Mouse (Mus musculus): ENCODE data around the gene Zfp661. TPM values are rescaled to one million over a fixed set of nuclear protein-coding genes. Genes with fewer than 3 reads are reported as not detected.

Zfp661 gene
- 2.0 and 2.1 TPM in 2 replicates for polyA plus RNA-seq (2015; fragmentation: Nextera tagmentation; extraction: Ambion mirVana)

DNA sequence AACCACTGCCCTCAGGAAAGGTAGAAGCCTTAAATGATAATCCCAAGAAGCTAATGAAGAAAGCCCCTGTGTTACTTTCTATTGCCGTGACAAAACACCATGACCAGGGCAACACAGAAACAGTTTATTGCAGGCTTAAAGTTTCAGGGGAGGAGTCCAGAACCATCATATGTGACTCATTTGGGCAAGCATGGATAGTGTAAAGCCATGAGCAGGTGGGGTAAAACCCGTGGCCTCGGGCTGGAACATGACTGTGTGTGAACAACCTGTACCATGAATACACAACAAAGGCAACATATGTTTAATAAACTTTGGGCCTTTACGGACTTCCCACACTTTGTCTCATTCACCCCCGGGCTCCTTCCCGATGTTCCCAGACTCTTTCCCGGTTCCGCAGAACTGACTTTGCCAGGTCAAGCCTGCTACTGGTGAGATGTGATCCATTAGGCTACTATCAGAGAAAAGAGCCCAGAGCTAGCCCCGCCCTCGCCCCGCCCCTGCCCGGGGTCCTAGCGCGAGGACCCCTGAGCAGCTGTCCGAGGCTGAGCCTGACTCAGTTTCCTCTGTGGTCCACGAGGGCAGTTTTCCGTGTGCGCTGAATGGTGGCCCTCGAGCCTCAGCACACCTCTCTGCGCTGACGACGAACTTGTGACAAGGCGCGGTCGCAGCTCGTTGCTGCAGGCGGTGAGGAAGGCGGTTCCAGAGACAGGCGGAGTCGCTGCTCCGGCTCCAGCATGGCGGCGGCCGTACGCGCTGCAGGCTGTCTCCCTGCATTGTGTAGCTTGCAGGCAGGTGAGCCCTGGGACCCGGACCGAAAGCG, at the start of gene Zfp661, which contains the start of gene Mrps5:
TSS of gene Zfp661 (minus strand) at position 401 of the 820 bp plus-strand sequence.
TSS of gene Mrps5 (plus strand) at position 529 of the 820 bp plus-strand sequence.
- peak within 1 kb of the TSS; percentile 91 for H3K27ac ChIP-seq (ENCODE audit: low read length)
- H3K36me3 ChIP-seq (ENCODE audit: insufficient read depth, low read length) = no peaks in the 10 kb centered on the region
- WGBS = 4% methylated on average over 39 of the region's 39 CpGs
- peaks cover 10% of the 10 kb centered on the region; the same call in 1 of the 2 replicates for H3K4me1 ChIP-seq (ENCODE audit: insufficient read depth, low read depth, low read length)
- peak; percentile 81 for ATAC-seq
- H3K9ac ChIP-seq (replicated peaks; ENCODE audit: low read depth) = peak within 1 kb of the TSS; percentile 94
- TF ChIP-seq CTCF (IDR thresholded peaks at IDR 0.05) (no peak), EP300 (IDR thresholded peaks at IDR 0.05) (peak; percentile 52; the same call in 1 of the 2 replicates)
- no peaks in the 10 kb centered on the region for H3K27me3 ChIP-seq (replicated peaks; ENCODE audit: insufficient read depth, low read length)
- peak within 1 kb of the TSS; percentile 94 for H3K4me3 ChIP-seq (ENCODE audit: low read depth, low read length)
- peak within 1 kb of the TSS; percentile 67 for H3K4me2 ChIP-seq (replicated peaks; ENCODE audit: low read depth, low read length)
- peak; percentile 75 for DNase-seq (ENCODE audit: low spot score)
- no peaks in the 10 kb centered on the region for H3K9me3 ChIP-seq (ENCODE audit: low read length)

DNA sequence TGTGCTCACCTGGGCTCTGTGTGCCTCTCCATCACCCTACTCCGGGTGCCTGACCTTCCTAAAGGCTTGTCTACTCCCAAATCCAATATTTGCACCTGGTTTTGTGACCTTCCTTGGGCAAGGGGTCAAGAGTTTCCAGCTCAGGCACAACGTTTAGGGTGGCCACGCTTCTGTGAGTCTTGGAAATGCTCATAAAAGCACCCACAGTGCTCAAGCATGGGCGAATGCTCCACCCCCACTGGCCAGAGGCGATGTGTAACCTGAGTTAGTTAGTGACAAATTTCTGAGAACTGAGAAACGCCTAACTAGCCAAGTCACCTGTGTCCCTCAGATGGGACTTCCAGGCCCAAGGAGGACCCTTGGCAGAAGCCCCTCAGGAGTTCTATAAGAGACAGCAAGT, 48.7 kb upstream of the Zfp661 start:
- WGBS = 53% methylated on average over 6 of the region's 6 CpGs
- ATAC-seq (no peak), DNase-seq (ENCODE audit: low spot score) (no peak)
- Histone ChIP-seq H3K9me3 (ENCODE audit: low read length) (no peaks in the 10 kb centered on the region), H3K4me3 (ENCODE audit: low read depth, low read length) (no peak overlapping the region), H3K9ac (replicated peaks; ENCODE audit: low read depth) (no peak overlapping the region), H3K4me1 (ENCODE audit: insufficient read depth, low read depth, low read length) (no peaks in the 10 kb centered on the region), H3K4me2 (replicated peaks; ENCODE audit: low read depth, low read length) (no peak overlapping the region), H3K36me3 (ENCODE audit: insufficient read depth, low read length) (no peaks in the 10 kb centered on the region), H3K27ac (ENCODE audit: low read length) (no peak overlapping the region), H3K27me3 (replicated peaks; ENCODE audit: insufficient read depth, low read length) (no peaks in the 10 kb centered on the region)
- TF ChIP-seq EP300 (IDR thresholded peaks at IDR 0.05) (no peak), CTCF (IDR thresholded peaks at IDR 0.05) (no peak)

DNA sequence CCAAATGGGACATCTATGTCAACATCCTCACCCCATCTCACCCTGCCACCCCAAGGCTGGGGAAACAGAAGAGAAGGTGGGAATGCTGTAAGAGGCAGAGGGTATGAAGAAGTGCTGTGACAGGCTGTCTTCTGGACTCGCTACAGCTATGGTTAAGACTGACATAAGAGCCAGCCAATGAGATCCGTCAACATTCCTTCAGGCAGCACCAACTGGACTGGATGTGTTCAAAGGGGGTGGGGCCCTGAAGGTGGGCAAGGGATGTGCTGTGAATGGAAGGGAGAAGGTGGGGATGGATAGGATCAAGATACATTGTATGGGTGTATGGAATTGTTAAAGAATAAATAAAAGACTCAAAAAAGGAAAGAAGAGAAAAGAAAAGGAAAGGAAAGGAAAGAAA, 45.7 kb upstream of the Zfp661 start:
- DNase-seq (ENCODE audit: low spot score) = no peak
- ATAC-seq = no peak

DNA sequence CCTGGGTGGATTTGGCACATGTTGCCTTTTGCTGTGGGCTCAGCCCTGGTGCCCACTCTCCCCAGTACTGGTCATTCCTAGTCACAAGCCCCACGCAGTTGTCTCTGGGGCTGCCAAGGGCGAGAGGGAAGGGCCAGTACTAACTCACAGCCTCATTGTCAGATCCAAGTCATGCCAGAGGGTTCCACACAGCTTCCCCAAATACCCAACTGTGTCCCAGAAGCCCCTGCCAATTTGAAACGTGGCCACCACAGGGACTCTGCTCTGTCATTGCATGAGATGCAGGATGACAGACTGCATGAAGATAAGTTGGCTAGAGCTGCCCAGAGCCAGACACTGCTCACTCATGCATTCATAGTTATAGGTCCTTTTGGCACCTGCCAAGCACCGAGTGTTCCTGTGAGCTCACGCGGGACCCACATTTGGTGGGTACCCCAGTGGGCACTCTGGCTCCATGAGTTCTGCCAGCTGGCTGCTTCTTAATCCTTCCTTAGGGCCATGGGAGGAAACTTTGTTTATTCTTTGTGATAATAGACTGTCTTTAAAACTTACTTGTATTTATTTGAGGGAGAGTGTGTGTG, 41.2 kb upstream of the Zfp661 start:
- H3K4me3 ChIP-seq (ENCODE audit: low read depth, low read length) = no peak overlapping the region
- no peaks in the 10 kb centered on the region for H3K36me3 ChIP-seq (ENCODE audit: insufficient read depth, low read length)
- H3K4me2 ChIP-seq (replicated peaks; ENCODE audit: low read depth, low read length) = no peak overlapping the region
- H3K27ac ChIP-seq (ENCODE audit: low read length) = no peak overlapping the region
- WGBS = 73% methylated on average over 6 of the region's 6 CpGs
- H3K9ac ChIP-seq (replicated peaks; ENCODE audit: low read depth) = no peak overlapping the region
- H3K27me3 ChIP-seq (replicated peaks; ENCODE audit: insufficient read depth, low read length) = no peaks in the 10 kb centered on the region
- H3K9me3 ChIP-seq (ENCODE audit: low read length) = no peaks in the 10 kb centered on the region
- no peaks in the 10 kb centered on the region for H3K4me1 ChIP-seq (ENCODE audit: insufficient read depth, low read depth, low read length)
- no peak for TF ChIP-seq EP300 (IDR thresholded peaks at IDR 0.05)
- no peak for TF ChIP-seq CTCF (IDR thresholded peaks at IDR 0.05)
- no peak for ATAC-seq
- no peak for DNase-seq (ENCODE audit: low spot score)

More for the DNA sequence above, 45.7 kb upstream of the Zfp661 start:
- H3K27ac ChIP-seq (ENCODE audit: low read length) = no peak overlapping the region
- no peaks in the 10 kb centered on the region for H3K36me3 ChIP-seq (ENCODE audit: insufficient read depth, low read length)
- H3K4me2 ChIP-seq (replicated peaks; ENCODE audit: low read depth, low read length) = no peak overlapping the region
- whole genome bisulfite sequencing = 58% methylated on average over 2 of the region's 2 CpGs
- H3K9me3 ChIP-seq (ENCODE audit: low read length) = no peaks in the 10 kb centered on the region
- TF ChIP-seq EP300 (IDR thresholded peaks at IDR 0.05) = no peak
- no peak for TF ChIP-seq CTCF (IDR thresholded peaks at IDR 0.05)
- no peaks in the 10 kb centered on the region for H3K4me1 ChIP-seq (ENCODE audit: insufficient read depth, low read depth, low read length)
- H3K9ac ChIP-seq (replicated peaks; ENCODE audit: low read depth) = no peak overlapping the region
- no peaks in the 10 kb centered on the region for H3K27me3 ChIP-seq (replicated peaks; ENCODE audit: insufficient read depth, low read length)
- no peak overlapping the region for H3K4me3 ChIP-seq (ENCODE audit: low read depth, low read length)

DNA sequence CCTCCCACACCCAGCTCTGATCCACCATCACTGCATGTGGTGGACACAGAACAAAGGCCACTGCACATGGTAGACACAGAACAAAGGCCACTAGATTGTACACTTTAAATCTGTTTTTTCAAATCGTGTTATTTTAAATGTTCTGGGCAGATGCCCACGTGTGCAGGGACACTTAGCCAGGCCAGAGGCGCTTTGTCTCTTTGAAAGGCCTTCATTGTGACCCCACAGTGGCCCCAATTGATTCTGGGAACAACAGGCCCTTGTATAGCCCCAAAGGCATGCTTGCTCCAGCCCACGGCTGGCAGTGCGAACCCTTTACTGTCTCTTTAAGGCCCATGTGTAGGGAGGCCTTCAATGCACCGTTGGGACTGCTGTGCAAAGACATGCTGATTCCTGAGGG, 40.5 kb upstream of the Zfp661 start:
- TF ChIP-seq CTCF (IDR thresholded peaks at IDR 0.05) (no peak), EP300 (IDR thresholded peaks at IDR 0.05) (no peak)
- H3K9ac ChIP-seq (replicated peaks; ENCODE audit: low read depth) = no peak overlapping the region
- ATAC-seq (no peak), DNase-seq (ENCODE audit: low spot score) (no peak)
- no peak overlapping the region for H3K27ac ChIP-seq (ENCODE audit: low read length)
- H3K4me1 ChIP-seq (ENCODE audit: insufficient read depth, low read depth, low read length) = no peaks in the 10 kb centered on the region
- no peaks in the 10 kb centered on the region for H3K36me3 ChIP-seq (ENCODE audit: insufficient read depth, low read length)
- H3K27me3 ChIP-seq (replicated peaks; ENCODE audit: insufficient read depth, low read length) = no peaks in the 10 kb centered on the region
- WGBS = 78% methylated on average over 6 of the region's 6 CpGs
- H3K4me3 ChIP-seq (ENCODE audit: low read depth, low read length) = no peak overlapping the region
- H3K4me2 ChIP-seq (replicated peaks; ENCODE audit: low read depth, low read length) = no peak overlapping the region
- no peaks in the 10 kb centered on the region for H3K9me3 ChIP-seq (ENCODE audit: low read length)

DNA sequence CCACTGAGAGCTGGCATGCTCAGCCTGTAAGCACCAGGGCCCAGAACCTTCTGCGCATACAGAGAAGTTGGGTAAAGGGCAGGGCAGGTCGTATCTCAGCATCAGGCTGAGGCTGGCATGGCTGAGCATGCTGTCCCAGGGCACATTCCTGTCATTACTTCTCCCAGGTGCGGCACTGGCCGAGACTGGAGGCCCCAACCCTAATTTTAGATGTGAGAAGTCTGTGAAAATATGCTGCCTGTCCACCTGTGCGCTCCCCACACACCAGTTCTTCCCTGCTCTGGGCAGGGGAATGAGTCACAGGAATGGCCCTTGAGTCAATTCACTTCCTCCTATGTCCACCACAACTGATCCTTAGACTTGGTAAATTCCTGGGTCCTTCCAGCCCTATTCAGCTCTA, 38.8 kb upstream of the Zfp661 start:
- Histone ChIP-seq H3K4me3 (ENCODE audit: low read depth, low read length) (no peak overlapping the region), H3K36me3 (ENCODE audit: insufficient read depth, low read length) (no peaks in the 10 kb centered on the region), H3K9ac (replicated peaks; ENCODE audit: low read depth) (no peak overlapping the region), H3K27me3 (replicated peaks; ENCODE audit: insufficient read depth, low read length) (no peaks in the 10 kb centered on the region), H3K4me2 (replicated peaks; ENCODE audit: low read depth, low read length) (no peak overlapping the region), H3K9me3 (ENCODE audit: low read length) (no peaks in the 10 kb centered on the region), H3K4me1 (ENCODE audit: insufficient read depth, low read depth, low read length) (no peaks in the 10 kb centered on the region), H3K27ac (ENCODE audit: low read length) (peak overlapping the region; percentile 79)
- ATAC-seq (peak; percentile 96), DNase-seq (ENCODE audit: low spot score) (peak; percentile 88)
- no peak for TF ChIP-seq CTCF (IDR thresholded peaks at IDR 0.05)
- peak; percentile 84 for TF ChIP-seq EP300 (IDR thresholded peaks at IDR 0.05)
- 48% methylated on average over 5 of the region's 5 CpGs for whole genome bisulfite sequencing

Measured in lung, postnatal 0 days (tissue).